Mouse (Mus musculus) testis, adult 2 months (tissue): Measurements from ENCODE around the gene Ipo5.

ENCODE experiments used
- CTCF ChIP-seq: fragments of 200-500 bp; IDR thresholded peaks from 2 replicates; pipeline ENCODE4 v1.5.1; 2012; ENCODE audit warnings: low read depth, mild to moderate bottlenecking, inconsistent platforms, low read length, moderate library complexity; ENCODE audit not compliant: control insufficient read depth, insufficient read depth, insufficient replicate concordance
- POLR2A ChIP-seq: fragments of 200-500 bp; IDR thresholded peaks from 2 replicates; pipeline ENCODE4 v1.6.1; 2012; ENCODE audit warnings: low read depth, mild to moderate bottlenecking, inconsistent platforms, low read length, moderate library complexity; ENCODE audit not compliant: control insufficient read depth

DNA sequence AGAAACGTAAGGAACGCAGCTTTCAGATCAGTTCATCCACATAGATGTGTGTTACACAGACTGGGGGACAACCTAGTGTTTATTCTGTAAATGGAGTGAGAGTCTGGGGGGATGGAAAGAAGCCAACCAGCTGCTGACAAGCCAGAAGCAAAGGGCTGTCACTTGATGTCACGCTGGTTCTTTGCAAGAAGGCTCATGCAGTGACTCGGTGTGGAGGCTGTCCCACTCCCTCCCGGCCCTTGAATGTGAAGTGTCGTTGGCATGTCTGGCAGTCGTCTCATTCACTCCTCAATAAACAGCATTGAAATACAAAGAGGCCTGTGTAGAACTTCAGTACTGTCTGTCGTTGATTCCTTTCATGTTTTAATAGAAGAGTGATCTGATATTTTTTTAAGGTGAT, 36.1 kb downstream of the Ipo5 start:
- TF ChIP-seq POLR2A (no peak), CTCF (no peak)
